Mouse (Mus musculus) monocyte, adult 5-6 weeks (primary cell): ENCODE measurements around the gene Slc4a8. TPM values are rescaled to one million over a fixed set of nuclear protein-coding genes. Genes with fewer than 3 reads are reported as not detected.
A peak's percentile ranks its signal among the peaks of the same experiment; 100 is the strongest.

Source experiments
- ATAC-seq: fragments of 153-309, 156-312 bp; replicated peaks from 2 replicates; pipeline ENCODE4 v1.8.0; 2017; ENCODE audit warnings: mild to moderate bottlenecking; ENCODE audit not compliant: low TSS enrichment, insufficient number of reproducible peaks, severe bottlenecking, poor library complexity, low FRiP score
- total RNA-seq: library from RNA; stranded (forward); fragments of 200-1000, 200-491, 200-594 nt; gene quantifications from 3 replicates; pipeline ENCODE4 v1.2.3, GENCODE M21; 2017

Slc4a8 gene
- total RNA-seq, 1 experiment from 2014 or later, result 2.0 TPM

DNA sequence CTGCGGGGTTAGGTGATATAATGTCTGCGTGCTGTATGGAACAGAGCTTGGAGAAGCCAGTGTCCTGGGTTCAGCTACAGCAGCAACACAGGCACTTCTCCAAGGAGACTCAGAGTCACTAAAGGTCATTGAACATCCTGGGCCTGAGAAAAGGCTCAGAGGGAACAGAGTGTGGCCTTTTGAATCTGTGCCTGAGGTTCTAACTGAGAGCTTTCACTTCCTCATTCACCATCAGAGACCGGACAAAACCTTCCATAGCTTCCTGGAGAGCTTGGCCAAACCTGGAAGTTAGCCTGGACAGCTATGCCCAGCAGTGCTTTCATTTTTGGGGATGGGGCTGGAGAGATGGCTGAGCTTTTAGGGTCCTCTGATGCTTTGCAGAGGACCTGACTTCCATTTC, 23.9 kb upstream of the Slc4a8 start:
- ATAC-seq, result peak; percentile 78

DNA sequence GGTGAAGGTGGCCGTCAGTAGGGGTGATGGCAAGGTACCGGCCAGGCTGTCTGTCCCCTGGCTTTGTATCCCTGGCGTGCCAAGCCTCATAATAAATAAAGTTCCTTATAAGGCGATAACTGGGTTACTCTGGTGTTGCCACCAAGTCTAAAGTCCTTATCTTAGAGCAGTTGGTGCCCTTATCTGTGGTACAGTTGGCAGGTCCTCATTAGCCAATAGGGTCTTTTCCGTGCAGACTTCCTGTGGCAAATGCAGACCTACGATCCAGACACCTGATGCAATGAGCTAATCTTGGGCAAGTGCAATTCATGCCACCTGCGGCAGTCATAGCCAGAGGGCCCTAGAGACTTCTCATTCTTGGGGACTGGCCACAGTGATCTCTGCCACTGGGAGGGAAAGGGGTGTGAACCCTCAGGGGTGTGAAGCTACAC, 23.2 kb upstream of the Slc4a8 start:
- peak; percentile 42; the same call in 1 of the 2 replicates for ATAC-seq

DNA sequence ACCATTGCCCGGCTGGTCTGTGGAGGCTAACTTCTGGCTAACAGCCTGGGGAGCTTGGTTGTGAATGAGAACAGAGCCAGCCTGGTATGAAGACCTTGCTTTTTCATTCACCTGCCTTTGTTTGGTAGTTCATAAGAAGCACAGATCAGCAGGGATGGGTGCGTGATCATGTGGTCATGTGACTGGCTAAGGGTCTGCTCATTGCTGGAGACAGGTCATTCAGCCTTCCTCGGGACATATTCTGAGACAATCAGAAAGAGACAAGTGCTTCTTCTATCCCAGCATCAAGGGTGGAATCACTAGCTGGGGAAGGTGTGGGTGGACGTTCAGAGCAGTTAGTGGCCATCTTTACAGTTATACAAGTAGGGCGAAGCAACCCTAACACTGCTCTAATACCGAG, 22.1 kb upstream of the Slc4a8 start:
- ATAC-seq, result no peak

DNA sequence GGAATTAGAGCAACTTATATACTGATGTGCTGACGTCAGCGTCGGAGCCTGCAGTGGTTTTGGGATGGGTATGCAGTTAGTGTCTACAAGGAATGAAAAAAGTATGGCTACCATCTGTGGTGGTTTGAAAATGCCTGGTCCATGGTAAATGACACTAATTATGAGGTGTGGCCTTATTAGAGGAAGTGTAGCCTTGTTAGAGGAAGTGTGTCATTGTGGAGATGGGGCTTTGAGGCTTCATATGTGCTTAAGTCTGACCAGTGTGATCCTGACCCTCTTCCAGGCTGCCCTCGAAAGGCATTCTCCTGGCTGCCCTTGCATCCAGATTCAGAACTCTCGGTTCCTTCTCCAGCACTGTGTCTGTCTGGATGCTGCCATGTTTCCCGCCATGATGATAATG, 18.3 kb upstream of the Slc4a8 start:
- ATAC-seq, result peak; percentile 75

DNA sequence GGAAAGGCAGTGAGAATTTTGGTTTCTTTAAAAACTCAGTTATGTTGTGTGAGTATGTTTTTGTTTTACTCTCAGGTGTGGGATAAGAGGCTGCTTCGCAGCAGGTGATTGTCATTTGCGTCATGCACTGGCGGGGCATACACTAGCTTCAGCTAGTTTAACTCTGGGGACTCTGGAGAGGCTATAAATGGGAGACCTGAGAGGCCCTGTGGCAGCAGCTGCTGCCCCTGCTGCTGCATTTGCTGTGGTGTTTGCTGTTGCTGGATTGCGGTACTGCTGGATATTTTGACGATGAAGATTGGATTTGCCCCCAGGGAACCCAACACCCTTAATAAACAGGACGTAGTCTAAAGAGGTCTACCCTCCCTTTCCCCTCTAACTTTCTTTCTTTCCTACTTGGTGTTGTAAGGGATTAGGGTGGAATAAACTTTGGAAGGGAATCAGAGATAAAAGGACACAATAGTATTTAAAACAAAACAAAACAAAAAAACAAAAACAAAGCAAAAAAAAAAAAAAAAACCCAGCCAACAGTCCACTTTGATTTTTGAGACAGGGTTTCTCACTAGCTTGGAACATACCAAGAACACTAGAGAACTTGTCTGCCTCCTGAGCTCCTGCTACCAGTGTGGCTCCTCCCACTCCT, 14.9 kb upstream of the Slc4a8 start:
- ATAC-seq, result no peak

DNA sequence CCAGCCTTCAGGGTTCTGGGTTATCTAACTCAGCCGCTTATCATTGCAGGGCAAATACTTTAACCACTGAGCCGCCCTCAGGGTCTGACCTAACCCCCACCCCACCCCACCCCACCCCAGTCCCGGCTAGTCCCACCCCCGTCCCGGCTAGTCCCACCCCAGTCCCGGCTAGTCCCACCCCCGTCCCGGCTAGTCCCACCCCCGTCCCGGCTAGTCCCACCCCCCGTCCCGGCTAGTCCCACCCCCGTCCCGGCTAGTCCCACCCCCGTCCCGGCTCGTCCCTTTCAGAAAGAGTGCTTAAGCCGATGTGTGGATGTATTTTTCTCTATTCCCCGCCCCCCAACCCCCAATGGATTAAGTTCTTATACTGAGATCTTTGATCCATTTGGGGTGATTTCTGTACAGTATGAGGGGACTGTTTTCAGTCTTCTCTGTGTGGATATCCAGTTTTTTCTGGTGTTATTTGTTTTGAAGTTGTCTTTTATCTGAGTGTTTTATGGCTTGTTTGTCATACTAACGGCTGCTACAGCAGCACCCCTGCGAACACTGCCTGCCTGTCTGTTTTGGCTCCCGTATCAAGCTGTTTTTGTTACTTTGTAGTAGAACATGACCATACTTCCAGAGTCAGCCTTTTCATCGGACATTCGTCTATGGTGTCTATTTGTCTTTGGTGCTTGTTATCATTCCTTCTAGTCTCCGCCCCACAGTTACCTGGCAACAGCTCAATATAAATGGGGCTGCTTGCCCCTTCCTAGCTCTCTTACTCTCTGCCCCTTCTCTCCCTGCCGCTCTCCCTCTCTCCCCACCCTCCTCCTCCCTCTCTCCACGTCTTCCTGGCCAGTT, 14.2 kb upstream of the Slc4a8 start:
- no peak for ATAC-seq

DNA sequence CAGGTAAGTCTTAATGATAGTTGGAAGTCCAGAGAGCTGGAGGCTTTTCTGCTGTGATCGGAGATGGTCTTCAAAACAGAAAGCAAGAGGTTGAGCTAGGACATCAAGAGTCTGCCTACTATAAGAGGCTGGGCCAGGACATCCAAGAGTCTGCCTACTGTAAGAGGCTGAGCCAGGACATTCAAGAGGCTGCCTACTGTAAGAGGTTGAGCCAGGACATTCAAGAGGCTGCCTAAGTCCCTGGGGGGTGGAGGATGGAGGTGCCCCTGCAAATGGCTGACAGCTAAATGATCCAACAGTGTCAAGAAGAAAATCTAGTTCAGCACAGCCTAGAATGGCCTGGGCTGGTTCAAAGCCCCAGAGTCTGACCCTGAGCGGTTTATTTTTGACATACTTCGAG, 13.0 kb upstream of the Slc4a8 start:
- no peak for ATAC-seq

DNA sequence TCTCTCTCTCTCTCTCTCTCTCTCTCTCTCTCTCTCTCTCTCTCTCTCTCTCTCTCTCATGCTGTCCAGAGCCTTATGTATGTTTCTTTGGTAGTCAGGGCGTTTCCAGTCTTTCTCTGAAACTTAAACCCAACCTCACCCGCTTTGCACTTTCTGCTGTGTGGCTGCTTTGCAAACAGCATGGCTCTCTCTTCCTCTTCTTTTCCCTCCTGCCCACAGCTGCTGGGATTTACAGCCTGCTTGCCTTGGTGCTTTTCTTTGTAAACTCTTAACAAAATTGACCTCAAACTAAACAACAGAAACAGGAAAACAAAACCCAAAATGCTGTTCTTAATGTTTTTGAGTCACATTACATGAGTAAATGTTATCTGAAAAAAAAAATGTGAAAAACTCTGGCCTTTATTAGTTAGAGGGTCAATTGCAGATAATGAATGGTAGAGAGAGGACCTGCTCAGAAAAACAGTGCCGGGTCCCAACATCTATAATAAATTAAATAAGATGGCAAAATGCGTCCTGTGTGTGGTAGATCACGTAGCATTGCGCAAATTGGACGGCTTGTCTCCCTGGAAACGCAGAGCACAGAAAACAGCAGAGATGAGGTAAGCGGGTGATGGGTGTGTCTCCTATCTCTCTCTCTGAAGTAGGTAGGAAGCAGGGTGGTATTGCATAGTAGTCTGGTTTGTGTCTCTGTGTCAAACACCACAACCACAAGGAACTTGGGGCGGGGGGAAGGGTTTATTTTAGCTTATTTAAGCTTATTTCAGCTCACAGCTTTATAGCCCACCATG, 11.6 kb upstream of the Slc4a8 start:
- peak; percentile 92 for ATAC-seq

DNA sequence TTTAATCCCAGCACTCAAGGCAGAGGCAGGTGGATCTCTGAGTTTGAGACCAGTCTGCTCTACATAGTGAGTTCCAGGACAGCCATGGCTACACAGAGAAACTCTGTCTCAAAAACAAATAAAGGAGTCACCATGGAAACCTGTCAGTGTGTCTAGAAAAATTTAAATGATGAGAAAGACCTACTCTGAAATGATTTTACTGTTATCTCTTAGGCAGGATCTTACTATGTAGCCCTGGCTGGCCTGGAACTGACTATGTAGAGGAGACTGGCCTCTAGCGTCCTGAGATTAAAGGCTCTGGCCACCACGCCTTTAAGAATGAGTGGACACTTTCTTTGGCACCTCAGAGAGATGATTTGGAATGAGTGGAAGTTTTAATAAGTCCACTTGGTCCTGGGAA, 9.1 kb upstream of the Slc4a8 start:
- ATAC-seq, result no peak

DNA sequence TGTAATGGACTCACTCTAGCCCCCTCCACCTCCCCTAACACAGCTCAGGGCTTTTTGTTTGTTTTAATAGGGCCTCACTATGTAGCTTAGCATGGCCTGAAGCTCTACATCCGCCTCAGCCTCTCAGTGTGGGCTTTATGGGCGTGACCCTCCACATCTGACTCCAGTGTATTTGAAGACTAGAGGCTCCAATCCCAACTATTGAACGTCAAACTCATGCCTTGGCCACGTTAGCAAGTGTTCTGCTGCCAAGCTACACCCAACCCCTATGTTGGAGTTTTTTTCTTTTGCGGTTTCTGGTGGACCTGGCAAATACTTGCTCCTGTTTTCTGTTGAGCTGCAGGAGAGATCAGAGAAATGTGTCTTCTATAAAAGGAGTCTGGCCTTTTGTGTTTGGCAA, 8.5 kb upstream of the Slc4a8 start:
- no peak for ATAC-seq

DNA sequence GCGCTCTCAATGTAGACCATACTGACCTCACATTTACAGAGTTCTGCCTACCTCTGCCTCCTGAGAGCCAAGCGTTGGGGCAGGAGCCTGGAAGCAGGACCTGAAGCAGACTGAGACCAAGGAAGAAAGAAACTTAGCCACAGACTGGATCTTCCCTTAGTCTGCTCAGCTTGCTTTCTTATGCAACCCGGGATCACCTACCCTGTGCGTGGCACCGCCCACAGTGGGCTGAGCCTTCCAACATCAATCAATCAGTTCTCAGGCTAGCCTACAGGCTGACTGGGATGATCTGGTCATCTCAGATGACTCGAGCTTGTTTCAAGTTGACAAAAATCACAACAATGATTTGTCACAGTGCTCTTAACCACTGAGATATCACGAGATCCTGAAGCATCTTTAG, 7.5 kb upstream of the Slc4a8 start:
- ATAC-seq, result no peak

DNA sequence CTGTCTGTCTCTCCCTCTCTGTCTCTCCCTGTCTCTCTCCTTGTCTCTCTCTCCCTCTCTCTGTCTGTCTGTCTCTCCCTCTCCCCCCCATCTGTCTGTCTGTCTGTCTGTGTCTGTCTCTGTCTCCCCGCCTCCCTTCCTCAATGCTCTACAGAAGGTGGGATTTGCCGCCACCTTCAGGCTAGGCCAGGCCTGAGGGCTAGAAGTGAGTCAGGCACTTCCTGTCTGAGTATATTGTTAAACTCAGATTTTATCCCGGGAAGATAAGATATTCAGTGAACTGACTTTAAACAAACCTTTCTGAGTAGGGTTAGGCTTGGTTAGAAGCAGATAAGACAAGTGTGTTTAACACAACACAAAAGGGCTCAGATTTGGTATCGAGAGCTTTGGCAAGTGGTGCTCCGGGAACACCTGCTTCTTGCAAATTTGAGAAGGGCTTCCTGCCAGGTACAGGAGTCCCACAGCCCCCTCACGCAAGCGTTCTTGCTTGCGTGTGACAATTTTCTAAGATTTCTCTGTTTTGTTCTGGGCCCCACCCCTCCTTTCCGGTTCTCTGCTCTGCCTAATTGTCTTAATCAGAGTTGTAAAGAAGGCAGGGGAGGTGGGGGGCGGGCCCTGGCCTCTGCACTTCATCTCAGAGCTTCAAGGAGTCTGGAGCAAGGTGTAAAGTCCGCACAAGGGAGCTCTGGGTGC, 6.6 kb upstream of the Slc4a8 start:
- ATAC-seq, result peak; percentile 58

DNA sequence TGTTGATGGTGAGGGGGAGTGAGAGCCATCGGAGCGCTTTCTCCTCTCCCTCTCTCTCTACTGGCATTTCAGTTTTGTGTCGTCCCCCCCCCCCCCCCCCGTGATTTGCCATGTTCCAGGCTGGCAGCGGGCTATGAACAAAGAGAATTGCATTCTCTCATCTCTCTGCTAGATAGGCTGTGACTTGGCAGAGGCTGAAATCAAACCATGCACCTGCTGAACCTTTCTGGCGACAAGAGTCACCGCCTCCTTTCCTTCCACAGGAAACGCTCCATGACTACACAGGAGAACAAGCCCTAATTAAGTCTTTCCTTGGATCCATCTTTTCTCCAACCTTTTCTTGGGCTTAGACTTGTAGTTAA, 6.1 kb upstream of the Slc4a8 start:
- no peak for ATAC-seq

DNA sequence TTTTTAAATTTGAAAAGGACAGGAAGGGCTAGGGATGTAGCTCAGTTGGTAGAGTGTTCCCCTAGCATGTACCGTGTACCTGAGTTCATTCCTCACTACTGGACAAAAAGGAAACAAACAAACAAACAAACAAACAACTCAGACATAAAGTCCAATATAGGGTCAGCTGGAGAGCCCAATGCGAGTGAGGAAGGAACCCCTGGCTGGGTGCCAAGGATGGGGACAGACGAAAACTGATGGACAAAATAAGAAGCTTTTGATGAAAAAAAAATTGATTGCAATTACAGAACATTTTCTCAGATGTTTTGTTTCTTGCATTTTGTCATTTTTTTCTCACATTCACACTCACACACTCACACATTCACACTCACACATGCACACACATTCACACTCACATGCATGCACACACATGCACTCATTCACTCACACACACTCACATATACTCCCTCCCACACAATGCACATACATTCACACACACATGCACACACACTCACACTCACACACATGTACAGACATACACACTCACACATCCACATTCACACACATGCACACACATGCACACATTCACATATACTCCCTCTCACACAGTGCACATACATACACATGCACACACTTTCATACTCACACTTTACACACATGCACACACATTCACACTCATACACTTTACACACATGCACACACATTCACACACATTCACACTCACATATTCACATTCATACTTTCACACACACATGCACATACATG, 5.5 kb upstream of the Slc4a8 start:
- no peak for ATAC-seq

DNA sequence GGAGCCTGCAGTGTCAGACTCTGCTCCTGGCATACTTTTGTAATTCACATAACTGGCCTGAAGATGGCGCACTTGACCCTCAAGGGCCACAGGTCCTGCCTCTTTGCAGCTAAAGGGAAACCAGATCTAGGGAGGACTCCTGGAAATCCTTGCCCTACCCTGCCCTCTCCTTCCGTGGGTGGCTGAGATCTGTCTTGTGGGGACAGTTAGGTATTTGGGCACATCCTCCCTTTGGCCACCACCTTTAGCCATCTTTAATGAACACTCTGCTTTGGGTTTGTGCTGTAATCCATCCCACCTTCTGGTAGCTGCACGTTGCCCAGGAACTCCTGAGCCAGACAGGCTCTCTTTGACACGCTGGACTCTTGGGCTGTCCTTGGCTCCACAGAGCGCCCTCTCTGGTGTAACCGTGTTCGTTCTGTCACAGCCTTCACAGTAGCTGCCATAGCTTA, 4.0 kb upstream of the Slc4a8 start:
- ATAC-seq, result peak; percentile 64

DNA sequence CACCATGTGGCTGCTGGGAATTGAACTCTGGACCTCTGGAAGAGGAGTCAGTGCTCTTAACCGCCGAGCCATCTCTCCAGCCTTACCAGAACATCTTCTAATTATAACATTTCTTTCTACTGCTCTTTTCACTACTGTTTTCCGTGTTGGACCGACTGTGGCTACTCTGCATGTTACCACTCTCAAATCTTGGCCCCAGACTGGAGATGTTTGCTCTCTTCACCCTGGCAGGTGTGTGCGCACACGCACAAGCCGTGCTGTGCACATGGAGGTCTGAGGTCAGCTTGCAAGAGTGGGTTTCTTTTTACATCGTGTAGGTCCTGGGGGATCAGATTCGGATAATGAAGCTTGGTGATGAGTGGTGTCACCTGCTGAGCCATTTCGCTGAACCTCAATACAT, 2.3 kb upstream of the Slc4a8 start:
- no peak for ATAC-seq

DNA sequence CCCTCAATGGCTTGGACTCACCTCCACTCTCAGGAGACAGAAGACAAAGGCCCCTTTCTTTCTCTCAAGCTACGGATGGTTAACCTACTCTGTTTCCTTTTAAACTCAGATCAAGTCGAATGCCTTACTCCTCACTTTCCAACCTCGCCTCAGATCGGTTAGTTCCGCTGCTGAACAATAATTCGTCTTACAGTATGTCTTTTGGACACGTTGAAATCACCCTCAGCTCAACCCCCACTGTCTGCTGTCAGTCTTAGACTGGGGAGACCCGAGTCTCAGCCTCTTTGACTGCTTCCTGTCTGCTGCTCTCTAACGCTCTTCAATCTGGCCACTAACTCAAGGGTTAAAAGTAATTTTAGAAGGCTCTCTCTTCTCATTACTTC, 520 bp upstream of the Slc4a8 start:
- no peak for ATAC-seq

DNA sequence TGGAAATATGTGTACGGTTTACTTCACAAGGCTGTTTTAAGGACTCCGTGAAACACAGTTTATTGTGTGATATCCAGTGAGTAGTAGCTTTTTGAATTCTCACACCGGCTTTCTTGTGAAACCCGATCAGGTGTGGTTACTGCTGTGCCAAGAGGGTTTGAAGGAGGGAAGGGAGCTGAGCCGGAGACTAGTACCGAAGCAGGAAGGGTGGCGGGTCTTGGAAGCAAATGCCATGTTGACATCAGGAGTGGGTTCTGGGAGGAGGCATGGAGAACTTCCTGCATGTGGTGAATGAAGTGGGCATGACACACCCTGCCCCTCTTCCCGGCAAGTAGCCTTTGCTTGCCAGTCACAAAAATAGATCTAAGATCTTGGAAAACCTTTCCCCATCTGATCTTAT, 1.1 kb downstream of the Slc4a8 start:
- ATAC-seq, result no peak
